Mouse (Mus musculus) spleen, adult 2 months (tissue): ENCODE data around the gene Rexo2.

ENCODE experiments used
- CTCF ChIP-seq: fragments of 200-500 bp; IDR thresholded peaks from 2 replicates; pipeline ENCODE4 v1.5.1; 2011; ENCODE audit warnings: mild to moderate bottlenecking, inconsistent platforms; ENCODE audit not compliant: insufficient read depth, insufficient read length, insufficient replicate concordance; ENCODE audit errors: extremely low read depth
- POLR2A ChIP-seq: fragments of 200-500 bp; IDR thresholded peaks from 2 replicates; pipeline ENCODE4 v1.6.1; 2011; ENCODE audit warnings: low read depth, low read length, inconsistent platforms

DNA sequence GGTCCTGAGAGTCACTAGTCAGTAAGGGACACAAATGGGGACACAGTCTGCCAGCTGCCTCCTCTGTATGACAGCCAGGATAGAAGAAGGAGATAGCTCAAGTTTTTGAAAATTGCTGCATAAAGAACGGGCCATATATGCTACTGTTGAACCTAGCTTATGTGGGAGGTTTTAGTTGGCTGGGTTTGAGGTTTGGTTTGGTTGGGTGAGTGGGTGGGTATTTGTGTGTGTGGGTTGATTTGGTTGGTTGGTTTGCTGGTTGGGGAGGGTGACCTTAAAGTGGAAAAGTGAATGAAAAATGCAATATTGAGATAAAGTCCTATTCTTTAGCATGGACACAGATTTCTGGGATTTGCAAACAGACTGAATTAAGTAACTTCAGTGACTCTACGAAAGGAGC, 35.6 kb downstream of the Rexo2 start:
- TF ChIP-seq POLR2A (no peak), CTCF (no peak)
